Mouse (Mus musculus): ENCODE results near the gene Sbno2. TPM values are rescaled to one million over a fixed set of nuclear protein-coding genes. Genes with fewer than 3 reads are reported as not detected.

Sbno2 gene
- polyA plus RNA-seq, 2 experiments from 2014 or later = 28.4 to 54.8 TPM

- no peak for ATAC-seq
These were observed 16.3 kb upstream of the Sbno2 start for GRCm38 (mm10) chr10:80121639-80122038.

- no peak for ATAC-seq
These were observed 14.8 kb upstream of the Sbno2 start for GRCm38 (mm10) chr10:80120146-80120545.

- ATAC-seq = no peak
These were observed 13.2 kb upstream of the Sbno2 start for GRCm38 (mm10) chr10:80118552-80118951.

DNA sequence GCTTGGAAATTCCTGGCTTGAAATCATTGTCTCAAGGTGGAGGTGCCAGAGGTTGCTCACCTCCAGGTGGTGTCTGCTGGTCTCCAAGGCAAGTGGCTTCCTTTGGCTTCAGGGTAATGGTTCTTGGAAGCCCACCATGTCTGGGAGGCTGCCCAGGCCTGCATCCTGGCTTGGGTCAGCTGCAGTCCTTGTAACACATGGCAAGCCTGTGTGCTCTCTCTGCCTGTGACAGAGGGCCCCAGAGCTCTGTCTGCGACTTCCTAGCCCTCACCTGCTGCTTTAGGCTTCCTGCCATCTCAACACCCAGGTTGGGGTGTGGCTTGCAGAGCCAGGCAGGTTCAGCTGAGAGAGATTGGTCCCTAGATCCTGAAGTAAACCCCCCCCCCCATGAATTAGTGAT lies 12.4 kb upstream of the Sbno2 start:
- ATAC-seq = no peak

- ATAC-seq = no peak
These were observed 11.7 kb upstream of the Sbno2 start for GRCm38 (mm10) chr10:80116927-80117691.

DNA sequence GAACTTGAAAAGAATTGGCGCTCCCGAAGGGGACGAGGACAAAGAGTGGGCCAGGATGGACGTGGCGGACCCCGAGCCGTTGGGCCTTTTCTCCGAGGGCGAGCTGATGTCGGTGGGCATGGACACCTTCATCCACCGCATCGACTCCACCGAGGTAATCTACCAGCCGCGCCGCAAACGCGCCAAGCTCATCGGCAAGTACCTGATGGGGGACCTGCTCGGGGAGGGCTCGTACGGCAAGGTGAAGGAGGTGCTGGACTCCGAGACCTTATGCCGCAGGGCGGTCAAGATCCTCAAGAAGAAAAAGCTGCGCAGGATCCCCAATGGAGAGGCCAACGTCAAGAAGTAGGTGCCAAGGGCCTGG lies 11.2 kb upstream of the Sbno2 start:
- ATAC-seq = no peak

- ATAC-seq = no peak
These were observed 10.6 kb upstream of the Sbno2 start for GRCm38 (mm10) chr10:80115944-80116335.

- peak; percentile 95 for ATAC-seq
These were observed 10.0 kb upstream of the Sbno2 start, which contains the start of gene Stk11 for GRCm38 (mm10) chr10:80115290-80115943. TSS of gene Stk11 (plus strand) at chr10:80115803.

- peak; percentile 18 for ATAC-seq
These were observed 9.2 kb upstream of the Sbno2 start for GRCm38 (mm10) chr10:80114341-80115284.

DNA sequence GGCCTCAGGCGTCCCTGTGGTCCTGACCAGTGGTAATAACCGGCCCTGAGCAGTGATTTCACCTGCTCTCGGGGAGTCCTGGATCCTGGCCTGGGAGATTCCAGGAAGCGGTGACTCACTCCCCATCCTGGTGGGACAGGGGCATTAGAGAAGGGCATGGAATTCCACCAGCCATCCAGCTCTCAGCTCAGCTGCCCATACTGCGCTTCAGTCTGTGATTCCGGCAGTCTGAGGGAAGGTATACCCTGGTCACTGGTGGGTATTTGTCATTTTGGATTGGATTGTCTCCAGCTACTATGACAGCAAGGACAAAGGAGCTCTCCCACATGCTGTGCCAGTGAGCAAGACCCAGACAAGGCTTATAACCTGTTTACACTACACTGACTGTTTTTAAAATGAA lies 2.3 kb upstream of the Sbno2 start:
- no peak for ATAC-seq

DNA sequence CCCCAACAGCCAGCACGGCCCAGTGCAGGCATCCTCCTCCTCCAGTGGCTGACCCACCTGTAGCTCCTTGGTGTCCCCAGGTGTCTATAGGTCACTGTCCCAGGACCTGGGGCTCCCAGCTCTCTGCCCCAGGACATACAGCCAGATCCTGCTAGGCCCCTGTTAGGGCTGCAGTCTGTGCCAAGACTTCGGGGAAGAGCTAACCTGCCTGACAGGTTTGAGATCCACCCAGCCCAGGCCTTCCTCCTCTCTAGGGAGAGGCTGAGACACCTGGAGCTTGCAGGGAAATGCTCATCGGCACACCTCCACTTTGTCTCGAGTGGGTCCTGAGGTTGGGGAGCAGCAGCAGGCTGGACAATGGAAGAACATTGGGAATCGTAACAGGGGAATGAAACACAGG lies 555 bp upstream of the Sbno2 start:
- no peak for ATAC-seq

GRCm38 (mm10) chr10:80104181-80104580 lies 1.2 kb downstream of the Sbno2 start:
- no peak for ATAC-seq

DNA sequence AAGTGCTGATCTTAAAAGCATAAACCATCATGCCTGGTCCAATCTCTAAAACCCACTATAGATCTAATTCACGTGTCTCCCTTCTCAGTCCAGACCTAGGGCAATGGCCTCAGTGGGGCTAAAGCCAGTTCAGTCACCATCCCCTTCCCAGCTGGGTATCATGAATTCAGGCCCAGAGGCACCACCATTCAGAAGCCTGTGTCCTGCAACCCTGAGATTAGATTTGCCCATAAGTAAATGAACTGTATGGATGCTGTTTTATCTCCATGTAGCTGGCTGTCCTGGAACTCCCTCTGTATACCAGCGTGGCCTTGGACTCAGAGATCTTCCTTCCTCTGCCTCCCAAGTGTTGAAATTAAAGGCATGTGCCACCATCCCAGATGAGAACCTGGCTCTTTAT lies 2.3 kb downstream of the Sbno2 start:
- no peak for ATAC-seq

DNA sequence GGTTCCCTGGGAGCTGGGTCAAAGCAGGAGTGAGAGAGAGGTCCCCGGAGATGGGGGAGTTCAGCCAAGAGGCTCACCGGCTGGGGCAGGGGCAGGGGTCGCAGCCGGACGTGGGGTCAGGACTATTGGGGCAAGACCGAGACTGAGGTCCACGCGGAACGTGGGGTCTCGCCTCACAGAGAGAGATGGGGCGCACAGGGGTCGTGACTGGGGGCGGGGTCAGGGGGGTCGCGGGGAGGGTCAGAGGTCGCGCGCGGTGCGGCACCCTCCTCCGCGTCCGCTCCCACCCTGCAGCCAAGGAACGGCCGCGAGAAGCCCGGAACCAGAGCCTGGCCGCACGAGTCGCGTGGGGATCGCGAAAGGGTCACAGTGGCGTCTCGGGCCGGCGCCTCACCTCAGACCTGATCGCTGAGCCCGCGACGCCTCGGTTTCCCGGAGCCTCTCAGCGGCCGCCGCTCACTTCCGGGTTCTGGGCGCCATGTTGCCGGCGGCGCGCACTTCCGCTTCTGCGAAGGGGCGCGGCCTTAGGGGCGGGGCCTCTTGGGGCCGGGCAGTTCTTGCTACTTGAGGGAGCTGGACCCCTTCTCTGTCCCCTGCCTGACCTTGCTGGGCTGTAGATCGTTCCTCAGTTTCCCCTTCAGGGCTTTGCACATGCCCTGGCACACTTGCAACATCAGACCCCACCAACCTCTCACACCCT lies 3.0 kb downstream of the Sbno2 start:
- ATAC-seq = peak; percentile 98

- ATAC-seq = no peak
These were observed 4.4 kb downstream of the Sbno2 start for GRCm38 (mm10) chr10:80100982-80101381.

- no peak for ATAC-seq
These were observed 6.7 kb downstream of the Sbno2 start for GRCm38 (mm10) chr10:80098630-80099029.

DNA sequence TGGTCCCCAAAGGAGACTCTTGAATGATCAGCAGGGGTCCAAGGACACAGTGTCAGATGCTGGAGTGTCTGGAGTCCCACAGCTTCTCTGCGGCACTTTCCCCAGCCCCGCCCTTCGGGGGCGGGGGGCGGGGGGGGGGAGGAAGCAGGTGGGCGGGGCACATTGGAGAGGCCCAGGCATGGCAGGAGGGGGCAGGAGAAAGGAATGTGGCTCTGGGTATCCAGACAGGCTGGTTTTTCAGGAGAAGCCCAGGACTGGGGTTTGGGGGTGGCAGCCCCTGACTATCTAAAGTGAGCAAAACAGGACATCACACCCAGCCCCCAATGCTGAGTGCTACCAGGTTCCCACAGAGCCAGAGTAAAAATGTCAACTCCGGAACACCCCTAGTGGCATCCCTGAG lies 8.1 kb downstream of the Sbno2 start:
- no peak for ATAC-seq

DNA sequence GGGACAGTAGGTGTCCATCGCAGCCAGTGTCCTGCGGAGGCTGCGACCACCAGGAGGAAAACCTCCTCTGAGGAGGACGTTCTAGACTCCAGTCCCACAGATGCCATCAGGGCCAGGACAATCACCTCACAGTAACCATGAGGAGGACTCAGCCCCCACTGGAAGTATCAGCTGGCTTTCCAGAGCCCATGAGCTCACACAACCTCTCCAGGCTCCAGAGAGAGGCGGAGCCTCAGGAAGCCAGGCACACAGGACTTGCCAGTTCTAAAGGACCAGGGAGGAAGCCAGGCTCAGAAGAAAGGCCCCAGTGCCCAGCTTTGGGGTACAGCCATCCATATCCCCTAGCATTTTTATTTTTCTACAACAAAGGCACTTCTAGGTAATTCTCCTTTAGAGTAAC lies 9.8 kb downstream of the Sbno2 start:
- no peak for ATAC-seq

- no peak for ATAC-seq
These were observed 10.7 kb downstream of the Sbno2 start for GRCm38 (mm10) chr10:80094684-80095083.

- no peak for ATAC-seq
These were observed 11.3 kb downstream of the Sbno2 start for GRCm38 (mm10) chr10:80094085-80094484.

DNA sequence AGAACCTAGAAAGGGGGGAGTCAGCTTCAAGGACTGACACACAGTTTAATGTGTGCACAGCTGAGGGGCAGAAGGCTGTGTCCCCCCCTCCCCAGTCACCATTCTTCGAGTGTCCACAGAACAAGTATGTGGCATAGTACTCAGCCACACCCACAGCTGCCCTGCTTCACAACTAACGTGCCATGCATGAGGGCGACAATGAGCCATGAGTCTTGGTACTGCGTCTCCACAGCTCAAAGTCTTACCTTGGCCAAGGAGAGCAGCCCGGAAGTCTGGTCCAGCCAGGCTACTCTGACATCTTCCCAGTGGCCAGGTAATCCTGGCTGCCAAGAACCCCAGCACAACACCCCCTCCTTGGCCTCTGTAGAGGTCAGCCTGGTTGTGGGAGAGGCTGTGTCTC lies 12.7 kb downstream of the Sbno2 start:
- ATAC-seq = no peak

GRCm38 (mm10) chr10:80091527-80091926 lies 13.8 kb downstream of the Sbno2 start:
- no peak for ATAC-seq

- no peak for ATAC-seq
These were observed 16.2 kb downstream of the Sbno2 start for GRCm38 (mm10) chr10:80089146-80089545.

All from CD4-positive, CD25-positive, alpha-beta regulatory T cell, adult 4 months (primary cell).